Mouse (Mus musculus) kidney, postnatal 4 days (tissue): ENCODE results near the gene 9930104L06Rik.

Experiments used
- DNase-seq, 2 experiments: peaks; one replicate each; pipeline ENCODE4 v3.0.0; 2021; ENCODE audit warnings: mixed read lengths in 2 of 2

The 9930104L06Rik gene

GRCm38 (mm10) chr4:124960940-124961339, 24.1 kb downstream of the 9930104L06Rik start:
- no peak for DNase-seq

DNA sequence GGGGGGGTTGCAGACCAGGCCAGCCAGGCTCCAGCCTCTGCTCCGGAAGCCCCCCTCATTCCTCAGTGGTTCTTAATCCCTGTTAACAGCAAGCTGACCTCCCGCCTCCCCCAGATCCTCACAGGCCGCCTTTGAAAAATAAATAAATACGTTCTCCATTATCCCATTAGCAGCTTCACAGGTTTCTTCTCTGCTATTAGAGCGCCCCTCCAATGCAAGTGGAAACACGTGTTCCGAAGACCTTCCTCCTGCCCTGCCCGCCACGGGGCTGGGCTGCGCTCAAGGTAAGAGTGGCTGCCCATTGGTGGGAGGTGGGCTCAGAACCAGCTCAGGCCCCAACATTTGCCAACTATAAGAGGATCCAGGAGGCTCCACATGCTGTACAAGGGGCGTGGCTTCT, 25.7 kb downstream of the 9930104L06Rik start:
- DNase-seq = no peak

DNA sequence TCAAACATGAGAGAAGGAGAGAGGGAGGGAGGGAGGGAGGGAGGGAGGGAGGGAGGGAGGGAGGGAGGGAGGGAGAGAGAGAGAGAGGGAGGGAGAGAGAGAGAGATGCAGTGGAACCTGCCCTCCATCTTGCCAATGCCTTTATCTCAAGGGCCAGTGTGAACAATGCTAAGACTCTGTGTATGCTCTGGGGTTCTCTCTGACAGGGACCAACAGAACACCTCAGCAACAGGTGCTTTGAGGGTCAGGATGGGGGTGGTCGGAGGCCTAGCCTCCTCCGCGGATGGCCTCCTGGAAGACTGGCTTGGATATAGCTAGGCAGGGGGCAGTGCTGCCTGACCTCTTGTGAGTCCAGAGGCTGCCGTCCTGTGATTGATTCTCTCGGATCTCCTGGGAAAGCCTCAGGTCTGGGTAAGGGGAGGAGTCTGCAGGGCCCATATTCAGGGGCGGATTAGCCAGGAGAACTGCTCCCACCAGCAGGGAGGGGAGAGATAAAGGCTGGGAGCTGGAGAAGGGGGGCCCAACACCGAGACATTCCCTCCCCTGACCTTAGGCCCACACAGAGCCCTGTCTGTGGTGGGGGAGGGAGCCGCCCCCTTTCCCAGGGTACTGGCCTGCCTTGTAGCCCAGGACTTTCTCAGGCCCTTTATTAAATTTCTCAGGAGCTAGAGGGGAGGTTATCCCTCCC, 28.2 kb downstream of the 9930104L06Rik start:
- no peak for DNase-seq

DNA sequence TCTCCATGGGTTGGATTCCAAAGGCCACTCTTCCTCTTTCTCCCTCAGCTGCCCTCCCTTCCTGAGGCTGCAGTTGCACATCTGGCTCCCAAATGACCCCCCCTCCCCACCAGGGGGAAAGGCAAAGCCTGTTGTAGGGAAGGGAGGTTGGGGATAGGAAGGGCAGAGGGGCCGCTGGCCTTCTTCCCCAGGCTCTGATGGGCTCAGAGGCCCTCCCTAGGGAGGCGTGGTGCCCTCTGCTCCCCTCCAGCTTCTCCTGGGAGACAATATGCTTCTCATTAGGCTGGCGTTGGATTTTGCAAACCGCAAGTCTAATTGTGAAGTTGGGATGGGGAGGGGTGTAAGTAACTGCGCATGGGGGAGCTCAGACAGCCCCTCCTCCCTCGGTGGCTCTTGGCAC, 31.9 kb downstream of the 9930104L06Rik start:
- DNase-seq = no peak

DNA sequence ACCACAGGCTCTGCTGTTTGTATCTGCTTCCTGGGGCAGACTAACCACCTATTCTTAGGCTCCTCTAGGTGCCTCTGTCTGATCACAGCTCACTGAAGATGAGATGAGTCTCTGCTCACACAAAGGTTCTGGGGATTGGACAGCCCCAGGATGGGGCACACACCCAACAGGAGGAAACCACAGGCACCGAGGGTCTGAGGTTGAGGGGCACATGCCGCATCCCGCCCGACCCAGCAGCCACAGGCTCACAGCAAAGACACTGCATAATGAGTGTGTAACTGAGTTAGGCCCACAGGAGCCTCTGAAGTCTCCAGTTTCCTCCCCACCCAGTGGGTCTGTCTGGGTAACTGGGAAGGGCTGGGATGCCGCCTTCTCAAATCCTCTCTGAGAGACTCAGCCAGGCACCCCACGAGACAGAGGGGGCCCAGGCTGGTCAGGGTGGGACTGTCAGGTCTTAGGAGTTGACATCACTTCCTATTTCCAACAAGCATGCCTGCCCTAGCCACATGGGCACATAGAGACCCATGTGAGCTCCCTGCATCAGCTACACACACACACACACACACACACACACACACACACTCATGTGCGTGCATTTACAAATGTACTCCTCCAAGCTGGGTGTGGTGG, 32.5 kb downstream of the 9930104L06Rik start:
- no peak for DNase-seq

- no peak for DNase-seq
Observed at GRCm38 (mm10) chr4:124970194-124970593, 33.3 kb downstream of the 9930104L06Rik start.

DNA sequence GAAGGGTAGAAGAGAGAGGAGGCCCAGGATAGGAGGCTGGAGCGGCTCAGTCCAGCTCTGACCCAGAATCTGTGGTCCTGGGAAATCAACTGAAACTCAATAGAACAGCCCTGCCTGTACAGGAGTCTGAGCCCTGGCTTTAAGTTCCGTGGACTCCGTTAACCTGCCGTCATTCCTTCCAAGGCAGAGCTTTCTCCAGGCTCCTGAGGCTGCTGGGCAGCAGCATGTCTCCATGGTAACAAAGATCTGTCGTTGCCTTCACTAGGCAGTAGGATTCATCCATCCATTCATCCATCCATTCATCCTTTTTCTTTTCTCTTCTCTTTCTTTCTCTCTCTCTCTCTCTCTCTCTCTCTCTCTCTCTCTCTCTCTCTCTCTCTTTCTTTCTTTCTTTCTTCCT, 33.8 kb downstream of the 9930104L06Rik start:
- no peak for DNase-seq

GRCm38 (mm10) chr4:124971094-124971493, 34.2 kb downstream of the 9930104L06Rik start:
- DNase-seq = no peak

DNA sequence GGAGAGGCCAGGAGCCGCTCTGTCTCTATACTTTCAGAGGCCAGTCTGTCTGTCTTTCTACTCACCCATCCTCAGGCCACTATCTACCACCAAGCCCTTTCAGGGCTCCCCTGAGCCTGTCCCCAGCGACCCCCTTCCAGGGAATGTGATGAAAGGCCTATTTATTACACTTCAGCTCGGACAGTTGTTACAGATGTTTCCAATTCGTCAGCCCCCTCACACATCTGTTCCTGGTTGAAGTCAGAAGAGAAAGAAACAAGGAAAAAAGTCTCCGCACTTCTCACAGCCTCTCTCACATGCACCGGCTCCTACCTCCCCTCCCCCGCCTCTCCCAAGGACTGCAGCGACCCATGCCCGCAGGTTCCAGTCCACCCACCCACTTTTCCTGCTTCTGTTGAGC, 35.5 kb downstream of the 9930104L06Rik start:
- DNase-seq = no peak

DNA sequence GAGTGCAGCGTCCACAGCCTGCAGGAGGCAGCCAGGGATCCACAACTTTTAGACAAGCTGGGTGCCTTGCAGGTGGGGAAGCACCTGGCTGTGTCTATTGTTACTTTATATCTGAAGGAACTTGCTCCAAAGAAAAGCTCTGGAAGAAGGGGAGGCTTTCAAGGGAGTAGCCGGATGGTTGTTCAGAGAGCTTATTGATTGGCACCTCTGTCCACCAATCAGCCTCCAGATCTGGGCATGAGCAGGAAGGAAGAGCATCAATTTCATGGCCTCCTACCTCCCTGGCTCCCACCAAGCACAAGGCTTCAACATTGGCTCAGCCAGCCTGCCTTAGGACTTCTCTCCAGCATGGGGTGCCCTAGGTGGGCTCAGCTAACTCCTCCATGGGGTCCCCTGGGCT, 36.4 kb downstream of the 9930104L06Rik start:
- DNase-seq = peak in 1 of 2 experiments; percentile 37

DNA sequence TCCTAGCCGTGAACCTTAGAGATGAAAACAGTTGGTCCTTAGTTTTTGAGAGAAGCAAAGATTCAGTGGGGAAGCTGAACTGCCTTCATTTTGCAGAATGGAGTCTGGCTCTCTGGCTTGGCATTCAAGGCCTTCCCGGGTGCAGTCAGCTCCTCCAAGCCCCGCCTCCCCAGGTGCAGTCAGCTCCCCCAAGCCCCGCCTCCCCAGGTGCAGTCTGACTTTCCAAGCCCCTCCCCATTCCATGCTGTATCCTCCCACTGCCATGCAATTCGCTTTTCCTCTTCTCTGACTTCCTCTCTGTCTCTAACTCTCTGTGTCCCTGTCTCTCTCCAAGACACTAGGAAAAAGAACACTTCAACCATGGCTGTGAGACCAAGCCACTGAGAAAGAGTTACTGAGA, 41.4 kb downstream of the 9930104L06Rik start:
- peak; percentile 66 to 78 for DNase-seq

- DNase-seq = peak; percentile 25 to 51
Observed at GRCm38 (mm10) chr4:124983893-124984526, 47.2 kb downstream of the 9930104L06Rik start.

DNA sequence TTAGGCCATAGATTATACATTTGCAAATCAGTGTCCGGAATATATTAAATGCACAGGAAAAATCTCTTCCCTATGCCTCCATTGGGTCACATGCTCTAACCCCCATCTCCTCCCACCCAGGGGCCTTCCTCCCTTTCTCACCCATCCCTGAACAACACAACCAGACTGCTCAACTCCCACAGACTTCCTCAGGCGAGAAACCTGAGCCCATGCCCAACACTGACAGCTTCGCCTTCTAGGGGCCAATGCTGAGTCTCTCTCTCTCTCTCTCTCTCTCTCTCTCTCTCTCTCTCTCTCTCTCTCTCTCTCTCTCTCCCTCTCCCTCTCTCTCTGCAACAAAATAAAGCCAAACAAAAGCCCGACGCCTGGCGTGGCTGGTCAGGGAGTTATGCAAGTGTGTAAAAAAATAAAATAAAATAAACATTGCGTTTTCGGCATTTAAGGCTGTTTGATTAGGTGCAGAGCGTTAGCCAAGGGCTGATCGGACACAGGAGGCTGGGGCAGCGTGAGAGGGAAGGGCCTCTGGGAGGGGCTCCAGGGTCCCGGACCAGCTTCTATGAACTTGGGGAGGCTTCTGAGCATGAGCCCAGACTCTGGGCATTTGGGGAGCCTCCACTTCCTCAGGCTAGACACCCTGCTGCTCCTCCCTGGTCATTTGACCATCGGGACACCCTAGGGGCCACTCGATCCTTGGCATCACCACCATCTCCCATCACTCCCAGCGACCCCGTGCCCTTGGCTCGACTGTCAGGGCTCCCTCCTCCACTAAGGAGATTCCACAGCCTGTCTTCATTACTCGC, 48.2 kb downstream of the 9930104L06Rik start:
- peak; percentile 47 to 60 for DNase-seq

DNA sequence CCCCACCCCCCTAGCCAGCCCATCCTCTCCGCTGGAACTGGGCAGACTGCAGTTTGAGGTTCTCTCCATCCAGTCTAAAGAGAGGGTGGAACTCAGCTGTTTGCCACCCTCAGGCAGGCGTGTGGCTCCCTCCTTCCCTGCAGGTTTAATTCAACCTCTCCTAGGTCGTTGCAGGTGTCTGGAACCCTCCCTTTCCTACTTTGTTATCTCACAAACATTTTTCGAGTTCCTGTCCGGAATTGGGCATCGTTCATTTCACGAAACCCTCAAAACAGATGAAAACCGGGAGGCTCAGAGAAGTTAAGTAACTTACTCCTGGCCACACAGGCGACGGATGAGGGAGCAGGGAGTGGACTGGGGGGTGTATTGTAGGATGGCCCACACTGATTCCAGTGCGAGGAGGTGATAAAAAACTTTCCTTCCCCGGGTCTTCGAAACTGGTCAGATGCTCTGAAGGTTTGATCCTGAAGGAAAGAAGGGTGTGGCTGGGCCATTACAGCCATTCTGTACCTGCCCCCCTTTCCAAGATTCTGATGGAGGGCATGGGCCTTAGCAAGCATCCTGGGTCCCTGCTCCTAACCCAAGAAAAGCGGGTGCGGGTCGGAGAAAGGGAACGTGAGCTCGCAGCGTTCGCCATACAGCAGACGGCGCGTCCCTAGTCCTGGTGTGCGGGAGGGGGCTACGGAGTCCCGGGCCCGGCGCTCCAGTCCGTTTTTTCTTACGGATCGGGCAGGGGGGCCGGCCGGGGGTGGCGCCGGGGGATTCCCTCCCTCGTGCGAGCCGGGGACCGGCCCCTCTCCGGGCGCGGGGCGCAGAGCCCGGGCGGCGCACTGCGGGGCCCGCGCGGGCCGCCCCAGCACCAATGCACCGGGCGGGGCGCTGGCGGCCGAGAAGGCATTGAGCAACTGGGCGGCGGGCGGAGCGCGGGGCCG, 49.1 kb downstream of the 9930104L06Rik start, which contains the start of gene Rspo1:
TSS of gene Rspo1 (plus strand) at position 760 of the 932 bp plus-strand sequence.
- DNase-seq = peak; percentile 63 to 70

- peak in 1 of 2 experiments; percentile 29 for DNase-seq
Observed at GRCm38 (mm10) chr4:124986739-124987710, 50.2 kb downstream of the 9930104L06Rik start.

- no peak for DNase-seq
Observed at GRCm38 (mm10) chr4:124987711-124988097, 50.9 kb downstream of the 9930104L06Rik start.

DNA sequence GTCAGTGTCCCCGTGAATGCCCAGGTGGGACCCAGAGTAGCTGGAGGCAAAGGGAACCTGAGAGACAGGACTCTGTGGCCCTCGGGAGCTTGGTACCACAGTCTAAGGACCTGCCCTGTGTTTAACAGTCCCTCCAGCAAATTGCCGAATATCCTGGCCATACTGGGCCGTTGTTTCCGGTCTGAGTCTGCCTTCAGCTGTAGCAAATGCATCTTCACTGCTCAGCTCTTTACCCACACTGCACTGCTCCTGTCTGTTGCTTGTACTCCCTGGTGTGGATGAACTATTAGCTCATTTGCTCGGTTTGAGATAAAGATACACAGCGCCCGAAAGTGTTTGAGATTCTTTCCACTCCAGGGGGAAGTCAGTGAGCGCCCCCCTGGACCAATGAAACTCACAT, 51.5 kb downstream of the 9930104L06Rik start:
- peak in 1 of 2 experiments; percentile 21 for DNase-seq

DNA sequence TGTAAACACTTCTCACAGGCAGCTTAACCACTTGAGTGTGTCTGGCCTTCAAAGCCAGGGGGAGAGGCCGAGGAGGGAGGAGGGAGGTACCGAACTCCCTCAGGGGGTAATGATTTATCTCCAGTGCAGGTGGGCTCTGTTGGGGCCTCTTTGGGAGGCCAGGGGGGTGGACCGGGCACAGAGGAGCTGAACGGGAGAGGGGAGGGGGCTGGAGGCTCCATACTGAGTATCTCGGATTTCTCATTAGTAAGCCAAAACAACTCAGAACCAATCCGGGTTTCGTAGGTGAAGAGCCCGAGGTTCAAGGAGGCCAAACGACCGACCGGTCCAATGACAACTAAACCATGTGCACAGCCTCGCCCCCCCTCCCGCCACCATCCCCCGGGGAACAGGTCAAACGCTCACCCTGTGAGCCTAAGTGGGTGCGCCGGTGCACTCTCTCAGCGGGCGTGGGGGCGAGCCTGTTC, 53.0 kb downstream of the 9930104L06Rik start:
- DNase-seq = peak; percentile 63 to 71

DNA sequence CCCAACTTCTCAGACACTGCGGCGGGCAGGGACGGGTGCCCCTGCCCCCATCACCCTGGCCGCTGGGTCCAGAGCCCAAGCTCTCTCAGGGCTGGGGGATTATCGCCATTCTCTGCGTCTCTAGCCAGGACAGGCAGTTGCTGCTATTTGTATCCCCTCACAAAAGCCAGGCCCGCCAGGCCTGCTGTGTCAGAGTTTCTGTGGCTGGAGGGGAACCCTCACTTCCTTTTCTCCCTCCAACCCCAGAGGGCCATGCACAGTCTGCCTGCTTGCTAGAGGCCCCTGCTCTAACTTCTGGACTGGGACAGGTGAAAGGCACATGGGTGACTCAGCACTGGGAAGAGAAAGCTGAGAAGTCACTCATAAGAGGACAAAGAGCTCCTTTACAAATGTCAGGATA, 53.5 kb downstream of the 9930104L06Rik start:
- no peak for DNase-seq
